Mouse (Mus musculus): Measurements from ENCODE around the gene Sptssa.

The Sptssa gene

DNA sequence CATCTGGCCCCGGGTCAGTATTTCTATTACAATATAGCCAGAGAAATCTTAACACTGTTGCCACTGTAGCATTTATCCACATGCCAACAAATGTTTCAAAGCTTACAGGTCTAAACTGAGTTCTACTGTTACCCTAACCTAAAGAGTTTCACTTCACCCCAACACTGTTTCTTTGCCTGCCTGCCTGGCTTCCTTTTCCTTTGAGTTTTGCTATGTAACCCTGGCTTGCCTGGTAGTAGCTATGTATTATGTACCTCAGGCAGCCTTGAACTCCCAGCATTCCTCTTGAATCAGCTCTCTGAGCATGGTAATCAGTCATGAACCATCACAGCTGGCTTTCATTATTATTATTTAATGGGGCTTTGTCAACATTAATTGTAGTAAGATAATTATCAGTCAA, 1.6 kb downstream of the Sptssa start:
- DNase-seq, result no peak

DNA sequence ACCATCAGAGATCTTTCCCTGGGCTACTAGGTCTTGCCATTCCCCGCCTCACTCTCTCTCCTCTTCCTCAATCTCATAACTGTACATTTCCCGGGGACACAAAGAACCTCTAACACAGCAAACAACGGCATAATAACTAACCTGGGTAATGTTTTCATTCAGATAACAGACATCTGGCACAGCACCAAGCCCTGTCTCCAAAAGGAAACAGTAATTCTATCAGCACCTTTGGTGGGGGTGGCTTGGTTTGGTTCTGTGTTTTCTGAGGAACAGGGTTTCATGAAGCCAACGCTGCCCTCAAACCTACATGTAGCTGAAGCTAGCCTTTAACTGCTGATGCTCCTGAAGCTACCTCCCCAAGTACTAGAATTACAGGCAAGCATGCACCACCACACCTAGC, 2.2 kb downstream of the Sptssa start:
- no peak for DNase-seq

DNA sequence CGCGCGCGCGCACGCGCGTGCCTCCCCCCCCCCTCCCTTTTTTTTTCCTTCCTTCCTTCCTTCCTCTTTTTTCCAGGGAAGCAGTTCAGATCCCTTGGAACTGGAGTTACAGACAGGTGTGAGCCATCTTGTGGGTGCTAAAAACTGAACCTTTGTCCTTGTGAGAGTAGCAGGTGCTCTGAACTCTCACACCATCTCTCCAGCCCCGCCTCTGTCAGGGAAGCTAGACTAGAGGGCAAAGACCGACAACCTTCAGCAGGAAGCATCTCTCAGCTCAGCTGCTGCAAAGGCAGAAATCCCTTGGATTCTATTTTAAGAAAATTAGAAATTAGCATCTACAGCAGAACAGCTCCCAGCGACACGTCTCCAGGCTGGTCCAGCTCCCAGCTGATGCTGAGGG, 4.0 kb downstream of the Sptssa start:
- DNase-seq, result no peak

DNA sequence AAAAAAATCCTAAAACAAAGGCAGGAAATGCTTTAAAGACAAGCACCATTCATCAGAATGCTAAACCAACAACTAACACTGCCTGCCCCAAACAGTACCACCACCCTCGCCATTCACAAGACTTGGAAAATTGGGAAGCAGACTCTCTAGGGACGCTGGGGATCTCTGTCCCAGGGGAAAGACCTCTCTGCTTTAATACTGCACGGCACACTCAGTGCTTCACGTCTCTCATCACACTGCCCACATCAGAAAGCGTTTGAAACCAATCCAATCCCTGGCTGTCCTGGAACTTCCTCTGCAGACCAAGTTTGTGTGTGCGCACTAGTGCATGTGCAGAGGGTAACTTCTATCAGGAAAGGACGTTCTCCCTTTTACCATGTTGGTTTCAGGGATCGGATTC, 4.6 kb downstream of the Sptssa start:
- no peak for DNase-seq

DNA sequence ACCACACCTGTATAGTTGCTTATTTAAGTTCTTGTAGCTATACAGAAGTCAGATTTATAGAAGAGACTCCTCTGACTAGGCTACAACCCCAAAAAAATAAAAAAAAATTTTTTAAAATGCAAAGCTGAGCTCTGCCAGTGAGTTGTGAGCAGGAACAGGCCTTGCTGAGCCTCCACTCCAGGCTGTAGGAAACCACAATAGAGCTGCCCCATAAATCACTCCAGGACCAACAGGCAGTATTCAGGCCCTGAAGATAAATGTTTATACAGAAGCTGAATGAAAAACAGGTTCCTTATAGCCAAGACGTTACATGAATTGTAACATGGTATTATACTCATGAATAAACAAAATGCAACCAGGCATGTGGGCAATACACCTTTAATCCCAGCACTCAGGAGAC, 5.2 kb downstream of the Sptssa start:
- DNase-seq, result no peak

DNA sequence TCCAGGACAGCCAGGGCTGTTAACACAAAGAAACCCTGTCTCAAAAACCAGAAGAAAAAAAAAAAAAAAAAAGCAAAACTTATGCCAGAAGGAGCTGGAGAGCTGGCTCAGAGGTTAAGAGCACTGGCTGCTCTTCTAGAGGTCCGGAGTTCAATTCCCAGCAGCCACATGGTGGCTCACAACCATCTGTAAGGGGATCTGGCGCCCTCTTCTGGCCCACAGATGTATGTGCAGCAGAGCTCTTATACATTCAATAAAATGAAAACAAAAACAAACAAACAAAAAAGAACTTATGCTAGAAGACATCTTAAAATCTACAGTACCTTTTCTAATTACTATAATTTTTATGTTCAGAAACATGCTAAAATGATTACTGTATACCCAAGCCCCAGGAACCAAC, 11.4 kb downstream of the Sptssa start:
- DNase-seq, result peak; percentile 29

DNA sequence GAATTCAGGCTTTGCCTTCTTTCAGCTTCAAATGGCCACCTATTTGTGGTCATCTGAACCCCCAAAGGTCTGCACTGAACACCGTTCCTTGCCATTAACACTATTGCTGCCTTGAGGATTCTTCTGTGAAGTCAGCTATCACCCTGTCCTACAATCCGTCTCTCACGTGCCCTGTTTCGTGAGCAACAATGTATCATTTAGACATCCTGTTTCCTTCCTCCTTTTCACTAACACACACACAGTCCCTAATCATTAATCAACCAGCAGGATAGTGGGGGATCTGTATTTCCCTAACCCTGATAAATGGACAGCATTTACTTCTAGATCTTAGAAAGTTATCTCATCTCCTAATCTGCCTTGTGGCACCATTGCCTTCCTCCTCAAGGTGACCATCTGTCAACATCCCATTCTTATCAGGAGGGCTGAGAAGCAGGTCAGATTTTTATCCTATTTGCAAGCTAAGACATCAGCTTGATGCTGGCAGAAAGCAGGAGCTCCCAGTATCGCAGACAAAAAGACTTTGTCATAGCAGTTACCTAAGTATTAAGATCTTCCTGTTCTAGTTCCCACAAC, 13.0 kb downstream of the Sptssa start:
- DNase-seq, result no peak

DNA sequence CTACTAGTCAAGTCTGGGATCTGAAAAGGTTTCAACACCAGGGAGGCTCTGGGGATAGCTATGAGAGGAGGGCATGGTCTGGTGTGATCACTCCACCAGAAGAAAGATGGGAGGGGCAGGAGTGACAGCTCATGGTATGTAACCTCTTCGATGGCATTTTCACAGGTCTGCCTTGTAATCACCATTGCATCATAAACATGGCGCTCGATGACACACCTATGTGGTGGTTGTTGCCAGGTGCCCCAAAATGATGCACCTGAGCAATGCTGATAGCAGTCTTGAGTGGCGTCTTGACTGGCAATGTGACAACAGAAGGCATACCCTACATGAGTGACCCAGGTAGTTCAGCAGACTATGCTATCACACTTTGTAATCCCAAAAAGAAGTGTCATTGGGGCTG, 15.0 kb downstream of the Sptssa start:
- no peak for DNase-seq

DNA sequence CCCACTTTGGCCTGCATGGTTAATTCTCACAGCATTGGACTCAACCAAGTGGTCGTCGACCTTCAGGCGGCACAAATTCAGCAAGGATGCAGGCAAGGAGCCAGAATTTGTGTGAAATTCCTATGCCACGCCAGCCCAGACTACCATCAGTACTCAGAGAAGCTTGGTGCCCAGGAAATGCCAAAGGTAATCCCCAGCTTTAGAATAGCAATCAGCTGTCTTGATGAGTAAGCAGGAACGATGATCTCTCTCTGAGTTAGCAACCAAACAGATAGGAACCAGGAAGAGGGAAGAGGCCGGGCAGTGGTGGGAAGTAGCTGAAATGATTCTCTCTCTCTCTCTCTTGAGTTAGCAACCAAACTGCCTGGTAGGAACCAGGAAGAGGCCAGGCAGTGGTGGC, 16.1 kb downstream of the Sptssa start:
- DNase-seq, result no peak

DNA sequence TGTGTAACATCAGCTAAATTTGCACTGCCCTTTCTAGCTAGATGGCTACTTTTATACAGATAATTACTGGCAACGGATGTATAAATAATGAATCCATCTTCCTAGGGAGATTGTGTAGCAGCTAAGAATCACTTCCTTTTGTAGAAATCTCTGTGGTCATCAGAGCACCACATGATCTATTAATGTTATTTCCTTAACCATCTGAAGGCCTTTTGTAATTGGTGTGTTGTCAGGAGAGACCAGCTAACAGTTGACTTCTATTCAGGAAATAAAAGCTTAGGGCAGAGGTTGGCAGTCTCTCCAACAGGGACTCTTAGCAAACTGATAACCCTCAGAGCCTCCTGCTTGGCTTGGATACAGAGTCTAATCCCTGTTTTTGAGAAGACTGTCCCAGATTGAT, 19.3 kb downstream of the Sptssa start:
- no peak for DNase-seq

DNA sequence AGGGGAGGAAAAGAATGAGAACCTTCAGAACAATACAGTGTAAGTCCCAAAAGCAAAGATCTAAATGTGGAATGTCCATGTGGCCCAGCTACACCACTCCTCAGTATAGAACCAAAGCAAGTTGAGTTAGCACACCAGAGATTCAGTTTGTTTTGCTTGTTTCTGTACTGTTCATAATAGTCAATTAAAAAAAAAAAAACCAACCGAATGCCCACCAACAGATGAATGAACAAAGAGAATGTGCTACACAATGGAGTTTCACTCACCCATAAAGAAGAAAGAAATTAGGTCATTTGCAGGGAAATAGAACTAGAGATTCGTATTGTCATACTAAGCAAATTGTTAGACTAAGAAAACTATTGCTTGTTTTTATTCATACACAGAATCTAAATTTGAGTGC, 24.2 kb downstream of the Sptssa start:
- DNase-seq, result no peak

DNA sequence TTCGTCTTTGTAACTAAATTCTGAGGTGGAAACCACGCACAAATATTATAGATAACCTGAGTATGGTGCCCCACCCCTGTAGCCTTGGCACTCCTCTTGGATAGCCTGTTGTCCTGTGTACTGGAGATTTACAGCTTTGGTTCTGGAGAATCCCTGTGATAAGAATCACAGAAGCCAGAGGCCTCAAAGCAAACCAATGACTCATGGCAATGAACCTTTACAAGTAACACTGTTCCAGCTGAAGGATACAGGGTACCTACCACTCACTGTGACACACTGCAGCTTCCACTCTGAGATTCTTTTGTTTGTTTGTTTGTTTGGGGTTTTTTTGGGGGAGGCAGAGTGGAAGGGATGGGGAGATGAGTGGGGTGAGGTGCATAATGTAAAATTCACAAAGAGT, 34.4 kb downstream of the Sptssa start:
- DNase-seq, result no peak

DNA sequence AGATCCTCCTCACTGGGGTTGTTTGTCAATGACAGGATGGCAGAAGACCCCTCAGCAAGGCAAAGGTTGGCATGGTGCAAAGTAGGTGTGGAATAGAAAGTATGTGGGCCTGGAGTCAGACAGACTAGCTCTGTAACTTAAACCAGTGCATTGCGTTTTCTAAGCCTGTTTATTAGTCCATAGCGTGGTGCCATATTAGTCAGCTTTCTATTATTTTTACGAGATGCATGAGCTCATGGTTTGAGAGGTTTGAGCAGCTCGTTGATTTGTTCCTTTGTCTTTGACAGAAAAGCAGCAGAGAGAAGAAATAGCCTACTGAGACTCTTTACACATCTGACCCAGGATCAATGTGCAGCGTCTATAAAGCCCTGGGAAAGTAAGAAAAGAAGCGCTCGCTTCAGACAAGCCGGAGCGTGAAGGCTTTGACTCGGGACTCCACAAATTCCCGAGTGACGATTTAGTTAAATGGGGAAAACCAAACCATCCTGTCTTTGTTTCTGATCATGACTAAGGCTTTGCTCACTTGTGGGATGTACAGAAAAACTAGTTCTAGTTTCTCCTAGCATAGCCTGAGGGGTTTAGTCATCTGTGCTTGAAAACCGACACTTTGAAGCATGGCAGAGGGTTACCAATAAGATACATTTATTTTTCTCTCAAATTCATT, 36.2 kb downstream of the Sptssa start:
- no peak for DNase-seq

DNA sequence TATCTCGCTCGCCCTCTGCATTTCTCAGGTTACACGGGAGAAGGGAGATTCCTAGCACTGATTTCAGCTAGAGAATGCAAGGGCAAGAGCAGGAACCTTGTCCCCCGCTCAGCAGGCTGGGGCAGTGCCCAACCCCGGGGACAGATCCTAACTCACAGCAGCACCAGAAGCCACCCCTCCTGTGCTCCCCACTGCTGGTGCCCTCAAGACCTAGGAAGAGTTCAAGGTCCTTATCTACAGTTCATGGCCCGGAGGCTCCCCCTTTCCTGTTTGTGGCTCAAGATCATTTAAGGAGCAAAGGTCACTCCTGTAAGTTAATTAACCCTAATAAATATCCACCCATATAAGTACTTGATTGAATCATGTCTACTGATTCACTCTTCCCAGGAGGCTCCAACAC, 47.4 kb downstream of the Sptssa start:
- no peak for DNase-seq

DNA sequence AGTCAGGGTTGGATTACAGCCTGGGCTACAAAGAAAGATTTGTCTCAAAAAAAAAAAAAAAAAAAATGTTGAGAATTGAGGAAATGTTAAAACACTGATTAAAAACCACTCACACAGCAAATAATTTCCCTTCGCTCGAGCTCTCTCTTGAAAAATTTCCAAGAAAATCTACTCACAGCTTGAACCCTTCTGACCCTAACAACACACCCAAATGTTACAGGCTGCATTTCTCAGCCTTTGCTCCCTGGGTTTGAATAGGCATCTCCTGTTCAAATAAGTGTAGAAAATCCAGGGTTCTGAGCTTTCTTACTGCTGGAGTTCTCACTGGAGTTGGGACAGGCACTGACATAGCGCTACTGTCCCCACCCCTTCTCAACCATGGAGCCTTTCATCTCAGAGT, 51.2 kb downstream of the Sptssa start:
- no peak for DNase-seq

DNA sequence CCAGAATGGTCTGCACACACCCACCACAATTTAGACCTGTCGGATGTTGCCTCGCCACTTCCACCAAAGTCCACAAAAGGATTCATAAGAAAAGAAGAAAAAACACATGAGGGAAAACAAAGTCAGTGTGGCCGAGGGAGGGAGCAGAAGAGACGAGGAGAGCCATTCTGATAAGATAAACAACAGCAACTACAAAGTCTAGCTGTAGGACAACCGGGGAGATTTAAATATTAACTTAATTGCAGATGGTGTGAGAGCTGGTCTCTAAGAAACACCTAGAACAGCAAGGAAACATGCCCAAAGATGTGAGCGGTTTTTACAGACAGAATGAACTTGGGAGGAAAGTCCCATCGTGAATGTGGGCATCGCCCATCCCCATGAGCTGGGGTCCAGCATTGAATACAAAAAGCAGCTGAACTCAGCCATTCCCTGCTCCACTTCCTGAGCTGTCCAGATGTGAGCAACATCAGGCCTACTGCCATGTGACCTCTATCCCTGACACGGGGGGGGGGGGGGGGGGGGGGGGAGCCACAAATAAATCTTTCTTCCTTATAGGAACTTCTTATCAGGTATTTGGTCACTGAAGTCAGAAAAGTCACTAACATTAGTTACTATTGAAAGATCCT, 52.7 kb downstream of the Sptssa start:
- DNase-seq, result no peak

DNA sequence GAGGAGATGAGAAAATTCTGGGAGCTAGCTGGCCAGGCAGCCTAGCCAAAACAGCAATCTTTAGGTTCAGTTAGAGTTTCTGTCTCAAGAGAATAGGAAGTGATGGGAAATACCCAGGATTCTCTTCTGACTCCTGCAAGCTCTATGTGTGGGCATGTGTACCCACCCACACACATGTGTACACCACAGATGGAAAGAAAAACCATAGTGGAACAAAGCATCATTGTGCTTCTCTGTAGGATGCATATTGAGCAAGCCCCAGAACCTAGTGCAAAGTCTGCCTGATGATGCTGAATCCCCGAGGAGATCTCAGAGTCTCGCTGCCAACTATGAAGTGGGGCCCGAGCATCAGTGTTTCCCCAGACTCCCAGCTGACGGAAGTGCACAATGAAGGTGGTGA, 55.9 kb downstream of the Sptssa start:
- no peak for DNase-seq

DNA sequence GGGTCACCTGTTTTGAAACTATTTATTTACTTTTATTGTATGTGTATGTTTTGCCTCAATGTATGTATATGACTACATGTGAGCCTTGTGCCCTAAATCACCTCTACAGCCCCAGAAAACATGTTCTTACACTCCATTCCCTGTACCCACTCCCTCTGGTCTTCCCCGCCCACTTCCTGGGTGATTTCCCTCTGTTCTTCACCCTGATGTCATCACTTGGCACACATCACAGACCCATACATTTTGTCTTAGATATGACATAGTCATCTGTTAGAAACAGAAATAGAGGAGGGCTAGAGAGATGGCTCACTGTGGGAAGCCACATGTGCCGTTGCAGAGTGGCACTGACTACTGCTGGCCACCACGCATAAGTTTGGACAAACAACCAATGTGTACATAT, 58.0 kb downstream of the Sptssa start:
- DNase-seq, result no peak

DNA sequence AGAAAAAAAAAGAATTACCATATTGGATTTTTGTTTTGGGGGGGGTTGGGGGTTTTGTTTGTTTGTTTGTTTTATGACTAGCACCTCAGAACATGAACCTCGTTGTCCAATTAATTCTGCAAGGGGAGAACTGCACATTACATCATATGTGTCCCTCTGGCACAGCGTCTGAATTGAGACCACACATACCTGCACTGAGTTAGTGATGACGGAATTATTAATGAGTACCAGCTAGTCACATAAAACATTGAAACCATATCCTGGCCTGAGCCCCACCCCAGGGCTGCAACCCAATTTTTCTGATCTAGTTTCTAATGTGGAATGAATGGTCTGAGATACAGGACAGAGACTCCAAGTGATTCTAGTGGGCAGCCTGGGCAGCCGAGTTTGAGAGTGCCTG, 59.7 kb downstream of the Sptssa start:
- no peak for DNase-seq
